Mouse (Mus musculus): ENCODE data around the gene Hip1. TPM values are rescaled to one million over a fixed set of nuclear protein-coding genes. Genes with fewer than 3 reads are reported as not detected.
"Not testable (repeated sequence)": the region's sequence is repeated elsewhere in the genome, so short reads cannot be mapped to it uniquely, and the experiment has no call there.

Gene Hip1
- polyA plus RNA-seq, 2 experiments, result 45.9 to 47.0 TPM

- Histone ChIP-seq H3K9ac (ENCODE audit: low read depth, low read length, severe bottlenecking) (no peak overlapping the region), H3K4me2 (replicated peaks; ENCODE audit: low read depth, low read length, severe bottlenecking) (no peak overlapping the region), H3K27ac (replicated peaks; ENCODE audit: low read depth, low read length) (no peak overlapping the region), H3K9me3 (ENCODE audit: control insufficient read depth, low read length) (peaks cover 5% of the 10 kb centered on the region; the same call in 1 of the 2 replicates), H3K4me1 (ENCODE audit: control insufficient read depth, insufficient read depth, low read length) (no peaks in the 10 kb centered on the region), H3K27me3 (ENCODE audit: control insufficient read depth, insufficient read depth, low read length) (no peaks in the 10 kb centered on the region), H3K36me3 (ENCODE audit: control insufficient read depth, insufficient read depth, low read length) (peaks cover 79% of the 10 kb centered on the region), H3K4me3 (replicated peaks; ENCODE audit: low read length) (no peak overlapping the region)
- no peak for ATAC-seq (ENCODE audit: low FRiP score, low read depth)
- no peak for DNase-seq (ENCODE audit: low spot score)
- no peak for TF ChIP-seq POLR2A (IDR thresholded peaks at IDR 0.05; ENCODE audit: borderline replicate concordance, extremely low read depth, insufficient read depth, insufficient read length)
- 96% methylated on average over 2 of the region's 2 CpGs for WGBS
These were observed 90.7 kb downstream of the Hip1 start for GRCm38 (mm10) chr5:135454256-135454655.

- not testable (repeated sequence) for ATAC-seq (ENCODE audit: low FRiP score, low read depth); H3K27ac ChIP-seq (replicated peaks; ENCODE audit: low read depth, low read length); H3K9ac ChIP-seq (ENCODE audit: low read depth, low read length, severe bottlenecking); H3K27me3 ChIP-seq (ENCODE audit: control insufficient read depth, insufficient read depth, low read length); H3K4me2 ChIP-seq (replicated peaks; ENCODE audit: low read depth, low read length, severe bottlenecking); DNase-seq (ENCODE audit: low spot score); H3K4me1 ChIP-seq (ENCODE audit: control insufficient read depth, insufficient read depth, low read length); H3K4me3 ChIP-seq (replicated peaks; ENCODE audit: low read length); H3K9me3 ChIP-seq (ENCODE audit: control insufficient read depth, low read length)
- 87% methylated on average over 4 of the region's 5 CpGs for WGBS
- H3K36me3 ChIP-seq (ENCODE audit: control insufficient read depth, insufficient read depth, low read length), result peaks cover 77% of the 10 kb centered on the region
These were observed 93.4 kb downstream of the Hip1 start for GRCm38 (mm10) chr5:135451559-135451958.

GRCm38 (mm10) chr5:135451100-135451499, 93.8 kb downstream of the Hip1 start:
- H3K9me3 ChIP-seq (ENCODE audit: control insufficient read depth, low read length), result peaks cover 5% of the 10 kb centered on the region; the same call in 1 of the 2 replicates
- no peak for TF ChIP-seq POLR2A (IDR thresholded peaks at IDR 0.05; ENCODE audit: borderline replicate concordance, extremely low read depth, insufficient read depth, insufficient read length)
- no peaks in the 10 kb centered on the region for H3K4me1 ChIP-seq (ENCODE audit: control insufficient read depth, insufficient read depth, low read length)
- no peaks in the 10 kb centered on the region for H3K27me3 ChIP-seq (ENCODE audit: control insufficient read depth, insufficient read depth, low read length)
- no peak overlapping the region for H3K4me3 ChIP-seq (replicated peaks; ENCODE audit: low read length)
- no peak overlapping the region for H3K9ac ChIP-seq (ENCODE audit: low read depth, low read length, severe bottlenecking)
- H3K4me2 ChIP-seq (replicated peaks; ENCODE audit: low read depth, low read length, severe bottlenecking), result no peak overlapping the region
- no peak overlapping the region for H3K27ac ChIP-seq (replicated peaks; ENCODE audit: low read depth, low read length)
- WGBS, result 88% methylated on average over 8 of the region's 8 CpGs
- peaks cover 76% of the 10 kb centered on the region for H3K36me3 ChIP-seq (ENCODE audit: control insufficient read depth, insufficient read depth, low read length)
- DNase-seq (ENCODE audit: low spot score), result no peak
- ATAC-seq (ENCODE audit: low FRiP score, low read depth), result no peak

GRCm38 (mm10) chr5:135445755-135446154, 99.2 kb downstream of the Hip1 start:
- Histone ChIP-seq H3K9ac (ENCODE audit: low read depth, low read length, severe bottlenecking) (no peak overlapping the region), H3K27ac (replicated peaks; ENCODE audit: low read depth, low read length) (no peak overlapping the region), H3K4me2 (replicated peaks; ENCODE audit: low read depth, low read length, severe bottlenecking) (no peak overlapping the region), H3K4me1 (ENCODE audit: control insufficient read depth, insufficient read depth, low read length) (no peaks in the 10 kb centered on the region), H3K9me3 (ENCODE audit: control insufficient read depth, low read length) (no peaks in the 10 kb centered on the region), H3K27me3 (ENCODE audit: control insufficient read depth, insufficient read depth, low read length) (no peaks in the 10 kb centered on the region), H3K4me3 (replicated peaks; ENCODE audit: low read length) (no peak overlapping the region), H3K36me3 (ENCODE audit: control insufficient read depth, insufficient read depth, low read length) (peaks cover 70% of the 10 kb centered on the region)
- no peak for ATAC-seq (ENCODE audit: low FRiP score, low read depth)
- no peak for DNase-seq (ENCODE audit: low spot score)
- 94% methylated on average over 8 of the region's 8 CpGs for WGBS
- no peak for TF ChIP-seq POLR2A (IDR thresholded peaks at IDR 0.05; ENCODE audit: borderline replicate concordance, extremely low read depth, insufficient read depth, insufficient read length)

- Histone ChIP-seq H3K4me2 (replicated peaks; ENCODE audit: low read depth, low read length, severe bottlenecking) (no peak overlapping the region), H3K27me3 (ENCODE audit: control insufficient read depth, insufficient read depth, low read length) (no peaks in the 10 kb centered on the region), H3K9me3 (ENCODE audit: control insufficient read depth, low read length) (no peaks in the 10 kb centered on the region), H3K27ac (replicated peaks; ENCODE audit: low read depth, low read length) (no peak overlapping the region), H3K36me3 (ENCODE audit: control insufficient read depth, insufficient read depth, low read length) (peaks cover 64% of the 10 kb centered on the region), H3K4me3 (replicated peaks; ENCODE audit: low read length) (no peak overlapping the region), H3K4me1 (ENCODE audit: control insufficient read depth, insufficient read depth, low read length) (no peaks in the 10 kb centered on the region), H3K9ac (ENCODE audit: low read depth, low read length, severe bottlenecking) (no peak overlapping the region)
- TF ChIP-seq POLR2A (IDR thresholded peaks at IDR 0.05; ENCODE audit: borderline replicate concordance, extremely low read depth, insufficient read depth, insufficient read length), result no peak
- DNase-seq (ENCODE audit: low spot score) (peak; percentile 71), ATAC-seq (ENCODE audit: low FRiP score, low read depth) (peak; percentile 44; the same call in 1 of the 2 replicates)
- 58% methylated on average over 7 of the region's 7 CpGs for WGBS
These were observed 102.5 kb downstream of the Hip1 start for GRCm38 (mm10) chr5:135442430-135442829.

GRCm38 (mm10) chr5:135435039-135435438, 109.9 kb downstream of the Hip1 start:
- no peaks in the 10 kb centered on the region for H3K4me1 ChIP-seq (ENCODE audit: control insufficient read depth, insufficient read depth, low read length)
- no peak for ATAC-seq (ENCODE audit: low FRiP score, low read depth)
- no peak for TF ChIP-seq POLR2A (IDR thresholded peaks at IDR 0.05; ENCODE audit: borderline replicate concordance, extremely low read depth, insufficient read depth, insufficient read length)
- H3K9me3 ChIP-seq (ENCODE audit: control insufficient read depth, low read length), result no peaks in the 10 kb centered on the region
- no peak overlapping the region for H3K4me2 ChIP-seq (replicated peaks; ENCODE audit: low read depth, low read length, severe bottlenecking)
- H3K27ac ChIP-seq (replicated peaks; ENCODE audit: low read depth, low read length), result no peak overlapping the region
- DNase-seq (ENCODE audit: low spot score), result no peak
- 93% methylated on average over 10 of the region's 10 CpGs for WGBS
- H3K9ac ChIP-seq (ENCODE audit: low read depth, low read length, severe bottlenecking), result no peak overlapping the region
- peaks cover 72% of the 10 kb centered on the region for H3K36me3 ChIP-seq (ENCODE audit: control insufficient read depth, insufficient read depth, low read length)
- H3K27me3 ChIP-seq (ENCODE audit: control insufficient read depth, insufficient read depth, low read length), result no peaks in the 10 kb centered on the region
- H3K4me3 ChIP-seq (replicated peaks; ENCODE audit: low read length), result no peak overlapping the region

Measured in limb, embryonic 14.5 days (tissue).